Mouse (Mus musculus): ENCODE measurements at regions not wholly inside any gene's neighbourhood (a gene's known extent, or its start where the extent isn't known, plus 50 kb on each side); places are given as distances from the start of the nearest gene placed in this dataset.

DNA sequence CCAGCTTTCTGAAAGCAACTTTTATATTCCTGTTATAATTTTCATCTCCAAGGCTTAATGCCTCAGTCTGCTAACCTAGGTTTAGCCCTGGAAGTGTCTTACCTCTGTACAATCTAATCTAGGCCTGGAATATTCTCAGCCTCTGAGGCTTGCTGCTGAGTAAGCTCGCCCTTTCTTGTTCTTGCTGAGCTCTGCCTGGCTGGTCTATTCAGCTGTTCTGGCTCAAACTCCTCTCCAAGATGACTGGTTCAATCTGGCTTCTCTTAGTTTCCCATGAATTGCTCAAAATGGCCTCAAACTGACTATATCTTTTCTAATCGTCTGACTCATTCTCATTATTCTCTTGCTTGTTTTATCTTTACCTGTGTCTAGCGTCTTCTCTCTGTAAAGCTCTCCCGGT is 122.6 kb upstream of the Hs6st1 start:
- Histone ChIP-seq H3K4me1 (ENCODE audit: control insufficient read depth in 2 of 2, insufficient read depth in 2 of 2, low read length in 2 of 2, poor library complexity in 1 of 2) (peaks cover 4 to 19% of the 10 kb centered on the region in 2 experiments; a peak in 2 of 4 replicates), H3K4me3 (ENCODE audit: insufficient read depth in 1 of 2, low read depth in 1 of 2, low read length in 2 of 2, poor library complexity in 1 of 2, severe bottlenecking in 1 of 2) (no peak overlapping the region), H3K9me3 (ENCODE audit: control insufficient read depth, insufficient read depth, low read depth, low read length) (no peaks in the 10 kb centered on the region; the same call in 1 of the 2 replicates), H3K27ac (ENCODE audit: insufficient read depth, low read depth, low read length, poor library complexity, severe bottlenecking) (no peak overlapping the region), H3K36me3 (ENCODE audit: control insufficient read depth, insufficient read depth, low read length, poor library complexity, severe bottlenecking) (no peaks in the 10 kb centered on the region), H3K9ac (ENCODE audit: insufficient read depth, low read depth, low read length, poor library complexity, severe bottlenecking) (no peak overlapping the region)
- in situ Hi-C loops (cut with MboI; ENCODE audit: low sequenced_read_pairs in 2 of 2, unreplicated experiment in 2 of 2), result no loop called here
- TF ChIP-seq MAFK (IDR thresholded peaks at IDR 0.05; ENCODE audit: insufficient read depth, low read depth, low read length), result no peak
- no peak for TF ChIP-seq ZNF384 (IDR thresholded peaks at IDR 0.05; ENCODE audit: low read depth, low read length)
- TF ChIP-seq HCFC1 (IDR thresholded peaks at IDR 0.05; ENCODE audit: borderline replicate concordance, insufficient read depth, low read length), result no peak
- no peak for TF ChIP-seq CHD2 (IDR thresholded peaks at IDR 0.05; ENCODE audit: low read depth, low read length)
- no peak for TF ChIP-seq ZC3H11A (IDR thresholded peaks at IDR 0.05; ENCODE audit: borderline replicate concordance, low read depth, low read length)
- no peak for DNase-seq (ENCODE audit: low read depth, low spot score)

DNA sequence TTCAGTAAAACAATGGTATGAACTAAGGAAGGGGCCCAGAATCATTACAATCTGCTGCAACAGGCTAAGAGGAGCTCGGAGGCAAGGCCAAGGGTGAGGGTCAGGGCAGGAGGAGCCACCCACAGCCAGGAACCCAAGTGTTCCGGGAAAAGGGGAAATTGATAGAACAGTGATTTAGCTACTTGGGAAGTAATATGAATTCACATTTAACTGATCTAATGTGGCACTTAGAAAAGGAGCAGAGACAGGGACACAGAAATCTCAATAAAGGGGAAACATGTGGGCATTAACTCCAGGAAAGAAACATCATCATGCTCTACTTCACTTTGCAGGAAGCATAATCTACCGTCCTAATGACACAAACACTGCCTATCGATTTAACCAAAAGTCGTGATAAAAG is 120.1 kb upstream of the Hs6st1 start:
- Histone ChIP-seq H3K9me3 (ENCODE audit: control insufficient read depth, insufficient read depth, low read depth, low read length) (no peaks in the 10 kb centered on the region; the same call in 1 of the 2 replicates), H3K27ac (ENCODE audit: insufficient read depth, low read depth, low read length, poor library complexity, severe bottlenecking) (no peak overlapping the region), H3K4me1 (ENCODE audit: control insufficient read depth in 2 of 2, insufficient read depth in 2 of 2, low read length in 2 of 2, poor library complexity in 1 of 2) (peaks cover 3 to 17% of the 10 kb centered on the region in 2 experiments; a peak in 3 of 4 replicates), H3K4me3 (ENCODE audit: insufficient read depth in 1 of 2, low read depth in 1 of 2, low read length in 2 of 2, poor library complexity in 1 of 2, severe bottlenecking in 1 of 2) (no peak overlapping the region), H3K9ac (ENCODE audit: insufficient read depth, low read depth, low read length, poor library complexity, severe bottlenecking) (no peak overlapping the region), H3K36me3 (ENCODE audit: control insufficient read depth, insufficient read depth, low read length, poor library complexity, severe bottlenecking) (no peaks in the 10 kb centered on the region)
- TF ChIP-seq ZC3H11A (IDR thresholded peaks at IDR 0.05; ENCODE audit: borderline replicate concordance, low read depth, low read length) (no peak), CHD2 (IDR thresholded peaks at IDR 0.05; ENCODE audit: low read depth, low read length) (no peak), ZNF384 (IDR thresholded peaks at IDR 0.05; ENCODE audit: low read depth, low read length) (no peak), MAFK (IDR thresholded peaks at IDR 0.05; ENCODE audit: insufficient read depth, low read depth, low read length) (no peak), HCFC1 (IDR thresholded peaks at IDR 0.05; ENCODE audit: borderline replicate concordance, insufficient read depth, low read length) (no peak)
- in situ Hi-C loops (cut with MboI; ENCODE audit: low sequenced_read_pairs in 2 of 2, unreplicated experiment in 2 of 2), result no loop called here
- no peak for DNase-seq (ENCODE audit: low read depth, low spot score)

DNA sequence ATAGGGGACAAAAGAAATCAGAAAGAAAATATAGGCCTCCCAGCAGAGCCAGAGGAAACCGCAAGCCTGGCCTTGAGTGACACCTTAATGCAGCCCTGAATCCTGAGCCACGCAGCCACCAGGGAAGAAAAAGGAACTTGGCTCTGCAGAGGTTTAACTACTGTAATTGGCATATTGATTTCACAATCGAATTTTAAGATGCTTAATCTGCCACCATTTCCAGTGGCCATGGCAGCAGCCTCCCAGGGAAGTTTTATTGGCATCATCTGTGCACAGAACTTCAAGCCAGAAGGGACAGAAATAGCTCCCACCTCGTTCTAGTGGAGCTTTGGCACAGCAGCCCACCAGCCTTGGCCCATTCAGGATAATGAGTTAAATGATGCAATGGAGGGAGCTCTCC is 117.1 kb upstream of the Hs6st1 start:
- H3K4me1 ChIP-seq (ENCODE audit: control insufficient read depth in 2 of 2, insufficient read depth in 2 of 2, low read length in 2 of 2, poor library complexity in 1 of 2), result peaks cover 0 to 2% of the 10 kb centered on the region in 2 experiments; a peak in 2 of 4 replicates
- no peaks in the 10 kb centered on the region; the same call in 1 of the 2 replicates for H3K9me3 ChIP-seq (ENCODE audit: control insufficient read depth, insufficient read depth, low read depth, low read length)
- no peak for DNase-seq (ENCODE audit: low read depth, low spot score)
- in situ Hi-C loops (cut with MboI; ENCODE audit: low sequenced_read_pairs in 2 of 2, unreplicated experiment in 2 of 2), result no loop called here
- no peak overlapping the region for H3K9ac ChIP-seq (ENCODE audit: insufficient read depth, low read depth, low read length, poor library complexity, severe bottlenecking)
- H3K4me3 ChIP-seq (ENCODE audit: insufficient read depth in 1 of 2, low read depth in 1 of 2, low read length in 2 of 2, poor library complexity in 1 of 2, severe bottlenecking in 1 of 2), result no peak overlapping the region
- H3K27ac ChIP-seq (ENCODE audit: insufficient read depth, low read depth, low read length, poor library complexity, severe bottlenecking), result no peak overlapping the region
- TF ChIP-seq ZNF384 (IDR thresholded peaks at IDR 0.05; ENCODE audit: low read depth, low read length) (no peak), CHD2 (IDR thresholded peaks at IDR 0.05; ENCODE audit: low read depth, low read length) (no peak), MAFK (IDR thresholded peaks at IDR 0.05; ENCODE audit: insufficient read depth, low read depth, low read length) (no peak), HCFC1 (IDR thresholded peaks at IDR 0.05; ENCODE audit: borderline replicate concordance, insufficient read depth, low read length) (no peak), ZC3H11A (IDR thresholded peaks at IDR 0.05; ENCODE audit: borderline replicate concordance, low read depth, low read length) (no peak)
- no peaks in the 10 kb centered on the region for H3K36me3 ChIP-seq (ENCODE audit: control insufficient read depth, insufficient read depth, low read length, poor library complexity, severe bottlenecking)

DNA sequence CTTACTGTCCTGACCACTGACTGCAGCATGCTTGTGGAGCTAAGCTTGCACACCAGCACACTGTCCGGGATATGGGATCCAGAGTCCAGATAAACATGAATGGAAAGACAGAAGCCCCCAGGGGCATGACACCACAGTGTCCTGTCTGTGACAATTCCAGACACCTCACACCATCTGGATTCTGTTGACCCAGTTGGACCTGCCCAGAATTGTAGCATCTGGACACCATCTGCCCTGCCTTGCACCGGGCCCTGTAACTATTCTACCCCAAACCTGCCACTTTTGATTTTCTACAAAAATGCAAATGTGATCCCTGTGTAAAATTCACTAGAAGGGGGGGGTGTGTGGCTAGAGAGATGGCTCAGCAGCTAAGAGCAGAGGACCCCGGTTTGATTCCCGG is 114.5 kb upstream of the Hs6st1 start:
- Histone ChIP-seq H3K4me1 (ENCODE audit: control insufficient read depth in 2 of 2, insufficient read depth in 2 of 2, low read length in 2 of 2, poor library complexity in 1 of 2) (peaks cover 0 to 2% of the 10 kb centered on the region in 2 experiments; a peak in 2 of 4 replicates), H3K4me3 (ENCODE audit: insufficient read depth in 1 of 2, low read depth in 1 of 2, low read length in 2 of 2, poor library complexity in 1 of 2, severe bottlenecking in 1 of 2) (no peak overlapping the region), H3K9ac (ENCODE audit: insufficient read depth, low read depth, low read length, poor library complexity, severe bottlenecking) (no peak overlapping the region), H3K9me3 (ENCODE audit: control insufficient read depth, insufficient read depth, low read depth, low read length) (no peaks in the 10 kb centered on the region), H3K27ac (ENCODE audit: insufficient read depth, low read depth, low read length, poor library complexity, severe bottlenecking) (no peak overlapping the region), H3K36me3 (ENCODE audit: control insufficient read depth, insufficient read depth, low read length, poor library complexity, severe bottlenecking) (no peaks in the 10 kb centered on the region)
- DNase-seq (ENCODE audit: low read depth, low spot score), result no peak
- TF ChIP-seq HCFC1 (IDR thresholded peaks at IDR 0.05; ENCODE audit: borderline replicate concordance, insufficient read depth, low read length), result no peak
- no peak for TF ChIP-seq MAFK (IDR thresholded peaks at IDR 0.05; ENCODE audit: insufficient read depth, low read depth, low read length)
- TF ChIP-seq ZC3H11A (IDR thresholded peaks at IDR 0.05; ENCODE audit: borderline replicate concordance, low read depth, low read length), result no peak
- no peak for TF ChIP-seq CHD2 (IDR thresholded peaks at IDR 0.05; ENCODE audit: low read depth, low read length)
- TF ChIP-seq ZNF384 (IDR thresholded peaks at IDR 0.05; ENCODE audit: low read depth, low read length), result no peak
- in situ Hi-C loops (cut with MboI; ENCODE audit: low sequenced_read_pairs in 2 of 2, unreplicated experiment in 2 of 2), result no loop called here
